Mouse (Mus musculus) CH12.LX (cell line): ENCODE measurements around the gene Peli1. TPM values are rescaled to one million over a fixed set of nuclear protein-coding genes. Genes with fewer than 3 reads are reported as not detected.

Source experiments
- DNase-seq: peaks from one replicate; pipeline ENCODE4 v3.0.0-alpha.2; 2013; ENCODE audit errors: extremely low read depth
- H3K27ac ChIP-seq: 2 replicates; pipeline ENCODE4 v1.5.1; 2012; ENCODE audit warnings: low read depth, mild to moderate bottlenecking, control low read depth, moderate library complexity; ENCODE audit not compliant: insufficient read depth
- H3K27me3 ChIP-seq: replicated peaks from 2 replicates; pipeline ENCODE3; 2012; ENCODE audit warnings: inconsistent platforms
- H3K36me3 ChIP-seq, 2 experiments: replicated peaks in 1 of 2; 2 replicates each; pipeline versions ENCODE3 to v1.6.1; 2012; ENCODE audit warnings: inconsistent platforms in 1 of 2, low read length in 1 of 2, mild to moderate bottlenecking in 1 of 2, mixed read lengths in 1 of 2, moderate library complexity in 1 of 2; ENCODE audit not compliant: control insufficient read depth in 1 of 2, insufficient read depth in 1 of 2
- H3K4me1 ChIP-seq, 2 experiments: 2 replicates each; pipeline ENCODE4 v1.6.1; 2012; ENCODE audit warnings: inconsistent platforms in 1 of 2, moderate library complexity in 1 of 2; ENCODE audit not compliant: insufficient read depth in 2 of 2, control insufficient read depth in 1 of 2
- H3K4me2 ChIP-seq: 2 replicates; pipeline ENCODE4 v1.6.1; 2012; ENCODE audit warnings: low read depth, mild to moderate bottlenecking, control low read depth; ENCODE audit not compliant: poor library complexity, insufficient read depth, severe bottlenecking
- H3K4me3 ChIP-seq, 3 experiments: fragments of 150-350 bp in 1 of 3; sonication (generic) in 1 of 3; replicated peaks in 1 of 3; 2 replicates each; pipeline versions ENCODE3 to v1.5.1; 2011 to 2012; ENCODE audit warnings: low read depth in 2 of 3, low read length in 2 of 3, mild to moderate bottlenecking in 2 of 3, moderate library complexity in 2 of 3, control low read depth in 1 of 3, improper control_type of control experiment in 1 of 3, inconsistent platforms in 1 of 3, mixed read lengths in 1 of 3; ENCODE audit not compliant: poor library complexity in 1 of 3
- H3K79me2 ChIP-seq: replicated peaks from 2 replicates; pipeline ENCODE4 v1.6.1; 2012; ENCODE audit warnings: mild to moderate bottlenecking, moderate library complexity; ENCODE audit not compliant: control insufficient read depth, poor library complexity, insufficient read depth, severe bottlenecking; ENCODE audit errors: extremely low read depth
- H3K9ac ChIP-seq: 2 replicates; pipeline ENCODE4 v1.6.1; 2012; ENCODE audit warnings: low read depth, mild to moderate bottlenecking, control low read depth, moderate library complexity; ENCODE audit not compliant: insufficient read depth
- H3K9me3 ChIP-seq: replicated peaks from 2 replicates; pipeline ENCODE3; 2012; ENCODE audit warnings: low read length, inconsistent platforms, mixed read lengths
- CHD2 ChIP-seq: IDR thresholded peaks from 2 replicates; pipeline ENCODE4 v1.6.1; 2011; ENCODE audit warnings: low read length, improper control_type of control experiment
- CTCF ChIP-seq, 2 experiments: IDR thresholded peaks in 1 of 2; conservative IDR thresholded peaks in 1 of 2; 2 replicates each; pipeline ENCODE4 v1.5.1; 2011 to 2012; ENCODE audit warnings: low read depth in 2 of 2, low read length in 2 of 2, improper control_type of control experiment in 1 of 2, inconsistent platforms in 1 of 2, mild to moderate bottlenecking in 1 of 2, moderate library complexity in 1 of 2
- E2F4 ChIP-seq: IDR thresholded peaks from 2 replicates; pipeline ENCODE4 v1.6.1; 2011; ENCODE audit warnings: low read depth, low read length, improper control_type of control experiment; ENCODE audit not compliant: insufficient replicate concordance
- ELF1 ChIP-seq: IDR thresholded peaks from 2 replicates; pipeline ENCODE4 v1.6.1; 2014; ENCODE audit warnings: low read depth, mild to moderate bottlenecking, inconsistent platforms, low read length, improper control_type of control experiment
- ETS1 ChIP-seq: conservative IDR thresholded peaks from 2 replicates; pipeline ENCODE4 v1.6.1; 2012; ENCODE audit warnings: low read depth, mild to moderate bottlenecking, inconsistent platforms, low read length, improper control_type of control experiment, moderate library complexity
- HCFC1 ChIP-seq: IDR thresholded peaks from 2 replicates; pipeline ENCODE4 v1.6.1; 2012; ENCODE audit warnings: low read depth, mild to moderate bottlenecking, inconsistent platforms, low read length, improper control_type of control experiment
- MAFK ChIP-seq: IDR thresholded peaks from 2 replicates; pipeline ENCODE4 v1.6.1; 2011; ENCODE audit warnings: low read length, improper control_type of control experiment; ENCODE audit not compliant: insufficient replicate concordance
- MAZ ChIP-seq: IDR thresholded peaks from 2 replicates; pipeline ENCODE4 v1.6.1; 2012; ENCODE audit warnings: low read depth, mild to moderate bottlenecking, inconsistent platforms, low read length, improper control_type of control experiment, moderate library complexity
- MEF2A ChIP-seq: IDR thresholded peaks from 2 replicates; pipeline ENCODE4 v1.6.1; 2014; ENCODE audit warnings: low read depth, mild to moderate bottlenecking, inconsistent platforms, low read length, improper control_type of control experiment, borderline replicate concordance
- MYC ChIP-seq: IDR thresholded peaks from 2 replicates; pipeline ENCODE4 v1.6.1; 2011; ENCODE audit warnings: low read depth, mild to moderate bottlenecking, improper control_type of control experiment, low read length
- PAX5 ChIP-seq: IDR thresholded peaks from 2 replicates; pipeline ENCODE4 v1.6.1; 2012; ENCODE audit warnings: low read length, inconsistent platforms, mixed read lengths
- POLR2A ChIP-seq: IDR thresholded peaks from 2 replicates; pipeline ENCODE4 v1.6.1; 2011; ENCODE audit warnings: low read depth, mild to moderate bottlenecking, improper control_type of control experiment, low read length
- RAD21 ChIP-seq: IDR thresholded peaks from 2 replicates; pipeline ENCODE4 v1.6.1; 2011; ENCODE audit warnings: low read depth, mild to moderate bottlenecking, low read length, improper control_type of control experiment, moderate library complexity
- RCOR1 ChIP-seq: conservative IDR thresholded peaks from 2 replicates; pipeline ENCODE4 v1.6.1; 2012; ENCODE audit warnings: low read depth, mild to moderate bottlenecking, inconsistent platforms, low read length, improper control_type of control experiment
- SIN3A ChIP-seq: IDR thresholded peaks from 2 replicates; pipeline ENCODE4 v1.6.1; 2012; ENCODE audit warnings: low read length, improper control_type of control experiment, inconsistent platforms
- USF1 ChIP-seq: IDR thresholded peaks from 2 replicates; pipeline ENCODE4 v1.6.1; 2014; ENCODE audit warnings: low read depth, mild to moderate bottlenecking, inconsistent platforms, low read length, improper control_type of control experiment
- USF2 ChIP-seq: conservative IDR thresholded peaks from 2 replicates; pipeline ENCODE4 v1.6.1; 2011; ENCODE audit warnings: low read depth, low read length, improper control_type of control experiment
- ZKSCAN1 ChIP-seq: IDR thresholded peaks from 2 replicates; pipeline ENCODE4 v1.6.1; 2012; ENCODE audit warnings: low read depth, inconsistent platforms, low read length, improper control_type of control experiment, borderline replicate concordance
- ZMIZ1 ChIP-seq: IDR thresholded peaks from 2 replicates; pipeline ENCODE4 v1.6.1; 2012; ENCODE audit warnings: low read depth, mild to moderate bottlenecking, inconsistent platforms, low read length, improper control_type of control experiment
- ZNF384 ChIP-seq: IDR thresholded peaks from 2 replicates; pipeline ENCODE4 v1.6.1; 2012; ENCODE audit warnings: low read depth, low read length, improper control_type of control experiment, inconsistent platforms
- dilution Hi-C: fragments of 300-500 bp; cut with MboI; formaldehyde crosslinking; loops from 2 replicates; pipeline ENCODE4 v1.14.3; 2020; ENCODE audit warnings: low sequenced_read_pairs; ENCODE audit not compliant: extremely low pct_unique_long_range_greater_than_20kb, extremely low pct_ligation_motif_present
- in situ Hi-C: fragments of 300-500 bp; cut with MboI; formaldehyde crosslinking; loops from 3 replicates; pipeline ENCODE4 v1.14.3; 2019; ENCODE audit warnings: low sequenced_read_pairs, low pct_ligation_motif_present, low pct_unique_long_range_greater_than_20kb, mixed read lengths
- polyA plus RNA-seq: library from polyadenylated mRNA; unstranded; fragments of >175 nt; gene quantifications from 2 replicates; pipeline ENCODE4 v1.2.1, GENCODE M21; 2012; ENCODE audit warnings: low read depth; ENCODE audit not compliant: insufficient read length
- total RNA-seq, 2 experiments: library from RNA; depleted of rRNA; stranded (reverse); fragments of 300-350 nt in 1 of 2; fragments of >200 nt in 1 of 2; gene quantifications; 2 replicates each; pipeline ENCODE4 v1.2.3; 2012 to 2014

Gene Peli1
- total and polyA plus RNA-seq, 3 experiments = 6.7 to 25.9 (median 14.8) TPM

- in situ Hi-C loops = no loop called here
- TF ChIP-seq SIN3A (no peak), PAX5 (no peak), MYC (no peak), CHD2 (no peak), MAFK (no peak), RCOR1 (no peak), POLR2A (no peak), ZNF384 (no peak)
- peaks cover 5 to 47% of the 10 kb centered on the region in 2 experiments for H3K36me3 ChIP-seq
- H3K27ac ChIP-seq = no peak overlapping the region
- H3K4me1 ChIP-seq = no peaks in the 10 kb centered on the region
- no peaks in the 10 kb centered on the region for H3K79me2 ChIP-seq
- H3K27me3 ChIP-seq = no peaks in the 10 kb centered on the region
- H3K9me3 ChIP-seq = no peaks in the 10 kb centered on the region
- H3K9ac ChIP-seq = no peak overlapping the region
- no peak for DNase-seq
- no peak overlapping the region for H3K4me3 ChIP-seq
- no peak overlapping the region for H3K4me2 ChIP-seq
- dilution Hi-C loops = no loop called here
Measured at GRCm38 (mm10) chr11:21153111-21153510, 62.0 kb downstream of the Peli1 start.

DNA sequence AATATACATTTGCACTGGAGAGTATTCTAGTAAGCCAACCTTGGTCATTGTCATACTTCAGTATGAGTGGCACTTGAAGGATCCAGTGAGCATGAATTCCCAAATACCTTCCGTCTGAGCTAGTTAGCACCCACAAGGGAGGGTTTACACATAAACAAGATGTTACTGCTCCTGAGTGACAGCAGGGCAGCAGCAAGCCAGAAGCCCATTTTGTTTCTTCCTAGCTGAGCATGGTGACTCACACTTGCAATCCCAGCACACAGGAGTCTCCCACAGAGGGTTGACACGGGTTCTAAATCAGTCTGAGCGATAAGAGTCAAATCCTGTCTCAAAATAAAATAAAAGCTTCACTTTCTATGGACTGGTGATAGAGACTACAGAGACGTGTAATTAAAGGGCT, 66.5 kb downstream of the Peli1 start:
- Histone ChIP-seq H3K4me1 (no peaks in the 10 kb centered on the region), H3K9ac (no peak overlapping the region), H3K27me3 (no peaks in the 10 kb centered on the region), H3K4me2 (no peak overlapping the region), H3K79me2 (no peaks in the 10 kb centered on the region), H3K36me3 (peaks cover 0 to 16% of the 10 kb centered on the region in 2 experiments), H3K4me3 (no peak overlapping the region), H3K27ac (no peak overlapping the region), H3K9me3 (no peaks in the 10 kb centered on the region)
- TF ChIP-seq USF2 (no peak), MAZ (no peak), E2F4 (no peak), RAD21 (no peak), MEF2A (no peak), ZMIZ1 (no peak), HCFC1 (no peak), ZKSCAN1 (no peak), MAFK (no peak), ELF1 (no peak), USF1 (no peak), ETS1 (no peak), PAX5 (no peak), CTCF (conservative IDR thresholded peaks at IDR 0.05 in 1 of 2, IDR thresholded peaks at IDR 0.05 in 1 of 2; ENCODE audit: low read depth in 2 of 2, low read length in 2 of 2) (no peak)
- no peak for DNase-seq
- dilution Hi-C loops = no loop called here
- in situ Hi-C loops = no loop called here
